Mouse (Mus musculus) testis, adult 10 weeks (tissue): ENCODE results near the gene Gm13306. TPM values are rescaled to one million over a fixed set of nuclear protein-coding genes. Genes with fewer than 3 reads are reported as not detected.

Experiments used
- polyA plus RNA-seq: library from polyadenylated mRNA; stranded (reverse); fragments of 350-450 nt; fragmentation: Illumina TruSeq; extraction: RNeasy Lipid Tissue Mini Kit (QIAGEN cat#74804); gene quantifications from one replicate; pipeline ENCODE4 v1.2.3, GENCODE M21; 2014; ENCODE audit warnings: low read depth, low replicate concordance

Gene Gm13306
- not detected for polyA plus RNA-seq

DNA sequence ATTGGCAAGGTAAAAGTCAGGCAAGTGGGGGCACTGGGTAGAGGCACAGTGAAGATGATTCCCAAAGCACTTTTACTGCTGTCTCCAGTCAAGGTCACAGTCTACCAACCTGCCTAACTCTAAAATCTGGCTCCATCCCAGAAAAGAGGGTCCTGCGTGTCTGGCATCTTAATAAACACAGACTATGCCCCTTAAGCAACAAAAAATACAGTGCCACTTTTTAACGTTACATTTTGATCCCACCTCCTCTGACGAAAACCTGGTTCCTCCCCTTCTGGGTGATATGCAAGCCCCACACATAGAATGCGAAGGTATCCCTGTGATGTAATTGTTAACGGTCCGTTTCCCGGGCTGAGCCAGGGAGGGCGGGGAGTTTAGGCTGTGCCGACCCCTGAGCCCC, at the start of gene Gm13306:
Gm13306 (plus strand) TSS at position 301 of the 400 bp plus-strand sequence.

DNA sequence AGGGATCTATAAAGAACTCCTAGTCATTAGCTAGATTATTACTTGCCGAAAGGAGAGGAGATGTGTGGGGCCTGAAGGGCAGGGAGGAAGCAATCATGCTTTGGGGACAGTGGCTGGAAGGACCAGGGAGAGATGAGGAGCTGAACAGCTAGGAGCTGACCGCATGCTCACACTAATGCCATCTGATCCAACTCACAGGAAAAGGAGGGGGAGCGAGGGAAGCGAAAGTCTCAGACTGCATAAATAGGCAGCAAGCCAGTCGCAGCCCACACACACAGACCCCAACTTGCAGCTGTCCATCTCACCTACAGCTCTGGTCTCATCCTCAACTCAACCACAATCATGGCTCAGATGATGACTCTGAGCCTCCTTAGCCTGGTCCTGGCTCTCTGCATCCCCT, 38.7 kb upstream of the Gm13306 start, which contains the start of gene Gm13304:
Gm13304 (plus strand) TSS at position 301 of the 400 bp plus-strand sequence.

DNA sequence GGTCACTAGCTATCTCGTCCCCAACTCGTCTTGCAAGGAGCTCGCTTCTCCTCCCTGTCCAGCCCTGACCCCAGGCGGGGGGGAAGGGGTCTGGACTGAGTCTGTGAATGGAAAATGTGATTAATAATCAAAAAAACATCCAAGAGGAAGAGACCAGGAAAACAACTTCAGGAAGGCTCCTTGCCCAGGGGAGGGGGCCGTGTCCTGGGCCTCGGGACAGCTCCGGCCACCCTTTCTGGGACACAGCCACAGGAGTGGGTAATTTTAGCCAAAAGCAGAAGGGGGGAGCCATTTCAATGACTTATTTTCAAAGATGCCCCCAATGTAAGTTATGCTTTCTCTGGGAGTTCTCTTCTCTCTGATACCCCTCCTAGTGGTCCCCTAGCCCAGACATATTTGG, 15.3 kb downstream of the Gm13306 start, which contains the start of gene Gm13305:
Gm13305 (minus strand) TSS at position 101 of the 400 bp plus-strand sequence.

Other genes starting within 250 kb of the Gm13306 start
- not detected for gene Gm21541, start 249.8 kb upstream of the Gm13306 start, polyA plus RNA-seq
- 25.3 TPM for gene Gm20878, start 211.9 kb upstream of the Gm13306 start, polyA plus RNA-seq
- gene Fam205a4, start 187.4 kb upstream of the Gm13306 start, polyA plus RNA-seq, result 36.3 TPM
- gene Gm21093, start 118.7 kb upstream of the Gm13306 start, polyA plus RNA-seq, result not detected
- not detected for gene Gm3893, start 62.2 kb upstream of the Gm13306 start, polyA plus RNA-seq
- gene Gm13304, start 38.6 kb upstream of the Gm13306 start, polyA plus RNA-seq, result not detected
- gene Gm13305, start 15.2 kb downstream of the Gm13306 start, polyA plus RNA-seq, result 4.8 TPM
- 0.48 TPM for gene Gm10600, start 87.2 kb downstream of the Gm13306 start, polyA plus RNA-seq
- gene Ccl21b, start 102.3 kb downstream of the Gm13306 start, polyA plus RNA-seq, result not detected
- not detected for gene Gm21953, start 140.8 kb downstream of the Gm13306 start, polyA plus RNA-seq
- not detected for gene Fam205a3, start 164.9 kb downstream of the Gm13306 start, polyA plus RNA-seq